Mouse (Mus musculus) heart, adult 2 months (tissue): ENCODE measurements at regions not wholly inside any gene's neighbourhood (a gene's known extent, or its start where the extent isn't known, plus 50 kb on each side); places are given as distances from the start of the nearest gene placed in this dataset.

Experiments
- DNase-seq, 2 experiments: peaks; one replicate each; pipeline ENCODE4 v3.0.0; 2021
- H3K27ac ChIP-seq: fragments of 200-600 bp; 2 replicates; pipeline ENCODE4 v1.8.1; 2022
- H3K27me3 ChIP-seq: fragments of 200-500 bp; 2 replicates; pipeline ENCODE4 v1.6.1; 2012; ENCODE audit warnings: mild to moderate bottlenecking, low read length, inconsistent platforms, mixed read lengths; ENCODE audit not compliant: control insufficient read depth, insufficient read depth
- H3K36me3 ChIP-seq: fragments of 200-500 bp; 2 replicates; pipeline ENCODE4 v1.6.1; 2012; ENCODE audit warnings: low read length, inconsistent platforms; ENCODE audit not compliant: control insufficient read depth, insufficient read depth
- H3K4me1 ChIP-seq: fragments of 200-500 bp; 2 replicates; pipeline ENCODE4 v1.6.1; 2011; ENCODE audit warnings: low read length; ENCODE audit not compliant: control insufficient read depth, insufficient read depth
- H3K4me3 ChIP-seq: fragments of 200-600 bp; 2 replicates; pipeline ENCODE4 v1.8.1; 2022
- H3K79me2 ChIP-seq: fragments of 200-500 bp; replicated peaks from 2 replicates; pipeline ENCODE4 v1.6.1; 2012; ENCODE audit warnings: mild to moderate bottlenecking, inconsistent platforms, low read length, moderate library complexity, mixed read lengths; ENCODE audit not compliant: control insufficient read depth, insufficient read depth
- H3K9ac ChIP-seq: fragments of 200-500 bp; 2 replicates; pipeline ENCODE4 v1.6.1; 2012; ENCODE audit warnings: low read depth, mild to moderate bottlenecking, control low read depth, inconsistent platforms, low read length, mixed read lengths
- CTCF ChIP-seq: fragments of 200-600 bp; IDR thresholded peaks from 2 replicates; pipeline ENCODE4 v1.8.1; 2022; ENCODE audit warnings: antibody characterized with exemption, mild to moderate bottlenecking, moderate library complexity
- EP300 ChIP-seq: fragments of 200-500 bp; IDR thresholded peaks from 2 replicates; pipeline ENCODE4 v1.6.1; 2011; ENCODE audit warnings: low read depth, low read length, control low read depth; ENCODE audit not compliant: insufficient read depth
- POLR2A ChIP-seq: fragments of 200-500 bp; IDR thresholded peaks from 2 replicates; pipeline ENCODE4 v1.6.1; 2011; ENCODE audit warnings: mild to moderate bottlenecking, low read depth, low read length, control low read depth; ENCODE audit not compliant: insufficient read depth
- WGBS: fragments of 180-500 bp; shearing (Covaris S2); methylation state at CpG from one replicate; pipeline ENCODE4 v1.1.7; 2018; 5-methylcytosine and 5-hydroxymethylcytosine counted together
- intact Hi-C: fragments of 180-260 bp; cut with DNase I; formaldehyde crosslinking; loops from one replicate; pipeline ENCODE4 v1.15.1; 2025

GRCm38 (mm10) chr15:51511319-51511718 lies 2373.4 kb upstream of the Gm7489 start:
- intact Hi-C loops: no loop called here
- Histone ChIP-seq H3K4me3 (no peak overlapping the region), H3K27me3 (no peaks in the 10 kb centered on the region), H3K27ac (no peak overlapping the region), H3K4me1 (no peaks in the 10 kb centered on the region), H3K79me2 (no peaks in the 10 kb centered on the region), H3K9ac (no peak overlapping the region), H3K36me3 (no peaks in the 10 kb centered on the region)
- TF ChIP-seq POLR2A (no peak), EP300 (no peak), CTCF (no peak)
- no peak for DNase-seq
- 55% methylated on average over 5 of the region's 5 CpGs for WGBS

GRCm38 (mm10) chr15:51536317-51536716 lies 2348.4 kb upstream of the Gm7489 start:
- DNase-seq: no peak
- 45% methylated on average over 5 of the region's 5 CpGs for WGBS
- no peaks in the 10 kb centered on the region for H3K79me2 ChIP-seq
- TF ChIP-seq POLR2A (no peak), CTCF (no peak), EP300 (no peak)
- intact Hi-C loops: no loop called here
- H3K4me3 ChIP-seq: no peak overlapping the region
- no peaks in the 10 kb centered on the region for H3K27me3 ChIP-seq
- no peak overlapping the region for H3K9ac ChIP-seq
- H3K36me3 ChIP-seq: no peaks in the 10 kb centered on the region
- no peaks in the 10 kb centered on the region for H3K4me1 ChIP-seq
- H3K27ac ChIP-seq: no peak overlapping the region

- Histone ChIP-seq H3K27me3 (no peaks in the 10 kb centered on the region), H3K4me3 (no peak overlapping the region), H3K36me3 (no peaks in the 10 kb centered on the region), H3K27ac (no peak overlapping the region), H3K79me2 (no peaks in the 10 kb centered on the region), H3K4me1 (no peaks in the 10 kb centered on the region), H3K9ac (no peak overlapping the region)
- intact Hi-C loops: no loop called here
- TF ChIP-seq POLR2A: no peak
- TF ChIP-seq EP300: no peak
- no peak for TF ChIP-seq CTCF
- 70% methylated on average over 4 of the region's 4 CpGs for WGBS
- no peak for DNase-seq
Measured at GRCm38 (mm10) chr15:51551216-51551775, 2333.4 kb upstream of the Gm7489 start.

- H3K36me3 ChIP-seq: no peaks in the 10 kb centered on the region
- no peaks in the 10 kb centered on the region for H3K79me2 ChIP-seq
- intact Hi-C loops: no loop called here
- no peaks in the 10 kb centered on the region for H3K4me1 ChIP-seq
- TF ChIP-seq EP300 (no peak), POLR2A (no peak), CTCF (no peak)
- no peak for DNase-seq
- no peak overlapping the region for H3K27ac ChIP-seq
- H3K9ac ChIP-seq: no peak overlapping the region
- H3K4me3 ChIP-seq: no peak overlapping the region
- H3K27me3 ChIP-seq: no peaks in the 10 kb centered on the region
Measured at GRCm38 (mm10) chr15:51558215-51558614, 2326.5 kb upstream of the Gm7489 start.

GRCm38 (mm10) chr15:51565543-51565942 lies 2319.2 kb upstream of the Gm7489 start:
- H3K4me1 ChIP-seq: no peaks in the 10 kb centered on the region
- no peak for TF ChIP-seq POLR2A
- TF ChIP-seq EP300: no peak
- H3K79me2 ChIP-seq: no peaks in the 10 kb centered on the region
- no peak overlapping the region for H3K9ac ChIP-seq
- no peak for DNase-seq
- no peak overlapping the region for H3K4me3 ChIP-seq
- intact Hi-C loops: no loop called here
- H3K27me3 ChIP-seq: no peaks in the 10 kb centered on the region
- H3K27ac ChIP-seq: no peak overlapping the region
- no peaks in the 10 kb centered on the region for H3K36me3 ChIP-seq
- WGBS: 81% methylated on average over 3 of the region's 3 CpGs

GRCm38 (mm10) chr15:51570631-51571030 lies 2314.1 kb upstream of the Gm7489 start:
- Histone ChIP-seq H3K9ac (no peak overlapping the region), H3K27me3 (no peaks in the 10 kb centered on the region), H3K27ac (no peak overlapping the region), H3K36me3 (no peaks in the 10 kb centered on the region; the same call in 1 of the 2 replicates), H3K4me1 (no peaks in the 10 kb centered on the region), H3K4me3 (no peak overlapping the region), H3K79me2 (no peaks in the 10 kb centered on the region)
- DNase-seq: no peak
- intact Hi-C loops: no loop called here
- TF ChIP-seq CTCF (no peak), POLR2A (no peak), EP300 (no peak)
- WGBS: 69% methylated on average over 1 of the region's 1 CpGs
